13 mouse cellular contexts compared by ENCODE assay signal in genomic region chr8:111802256-111802655, GRCm38 (mm10). TPM values are rescaled to one million over a fixed set of nuclear protein-coding genes. Genes with fewer than 3 reads are reported as not detected.
DNase-seq lines count a peak whose midpoint lies in the region; ATAC-seq and TF ChIP-seq lines count a peak whose summit lies in the region.
"Had no signal": no experiment of that assay in that cellular context is flagged by ENCODE, and none has a peak within 500 bp of the region (broad histone marks: within the 10 kb centered on the region; RNA-seq: fewer than 3 reads in every experiment).

No protein-coding gene starts in this region.

- H3K4me1 ChIP-seq in kidney, adult 2 months (ENCODE audit: control insufficient read depth, insufficient read depth, low read length): peaks cover 7% of the 10 kb centered on the region; the same call in 1 of the 2 replicates
- 0 out of 2 replicates have a peak, but pooled peaks cover 11% of the 10 kb centered on the region for H3K4me1 ChIP-seq in neural tube, embryonic 13.5 days (replicated peaks)
- no peaks in the 10 kb centered on the region for H3K4me1 ChIP-seq in stomach, postnatal 0 days (replicated peaks; ENCODE audit: control insufficient read depth, insufficient read depth)

- intact Hi-C loops in gastrocnemius, adult 2 months (cut with DNase I): no loop called here

- no peak overlapping the region for H3K4me3 ChIP-seq in gastrocnemius, adult 2 months
- H3K4me3 ChIP-seq in kidney, adult 2 months (ENCODE audit: insufficient read depth, low read depth, low read length): no peak overlapping the region
- no peak overlapping the region for H3K4me3 ChIP-seq in neural tube, embryonic 13.5 days
- no peak overlapping the region for H3K4me3 ChIP-seq in stomach, postnatal 0 days (ENCODE audit: low read depth, low read length)
- H3K4me3 ChIP-seq: erythroblast, embryonic 14.5 days had no signal

- WGBS in kidney, adult 2 months: 64% methylated on average over 7 of the region's 7 CpGs
- WGBS in neural tube, embryonic 13.5 days: 77% methylated on average over 7 of the region's 7 CpGs
- 78% methylated on average over 7 of the region's 7 CpGs for WGBS in stomach, postnatal 0 days

- H3K4me2 ChIP-seq in neural tube, embryonic 13.5 days: no peak overlapping the region
- H3K4me2 ChIP-seq in stomach, postnatal 0 days (replicated peaks; ENCODE audit: low read depth): no peak overlapping the region

- no peak for DNase-seq in gastrocnemius, adult 2 months
- DNase-seq in gastrocnemius, postnatal 25 days: no peak
- no peak for DNase-seq in kidney, adult 2 months
- DNase-seq in kidney, adult 9 months: no peak
- DNase-seq in neural tube, embryonic 10.5 days (ENCODE audit: extremely low spot score, low spot score): no peak
- DNase-seq in stomach, postnatal 0 days (ENCODE audit: low spot score): no peak
- no peak for DNase-seq in gastrocnemius, postnatal 10 days
- DNase-seq: cerebellum, adult 9-11 months; thymus, adult 2 months had no signal

- peak overlapping the region; percentile 46 for H3K27ac ChIP-seq in gastrocnemius, adult 2 months
- H3K27ac ChIP-seq in kidney, adult 2 months (ENCODE audit: insufficient read depth, low read depth, low read length): peak overlapping the region; percentile 58; the same call in 1 of the 2 replicates
- H3K27ac ChIP-seq in neural tube, embryonic 13.5 days (replicated peaks): peak overlapping the region; percentile 43
- peak overlapping the region; percentile 53 for H3K27ac ChIP-seq in stomach, postnatal 0 days (replicated peaks)

- TF ChIP-seq EP300 in stomach, postnatal 0 days (optimal IDR thresholded peaks at IDR 0.05): no peak

- no peak for ATAC-seq in neural tube, embryonic 13.5 days (ENCODE audit: low read depth)
- no peak for ATAC-seq in stomach, postnatal 0 days (ENCODE audit: low FRiP score, low TSS enrichment)

- H3K27me3 ChIP-seq in kidney, adult 2 months (replicated peaks; ENCODE audit: control insufficient read depth, insufficient read depth, low read length): no peaks in the 10 kb centered on the region
- no peaks in the 10 kb centered on the region for H3K27me3 ChIP-seq in neural tube, embryonic 13.5 days
- no peaks in the 10 kb centered on the region for H3K27me3 ChIP-seq in stomach, postnatal 0 days (ENCODE audit: control insufficient read depth, insufficient read depth, low read length)
- H3K27me3 ChIP-seq: Patski had no signal

- no peak for TF ChIP-seq POLR2A in kidney, adult 2 months (IDR thresholded peaks at IDR 0.05; ENCODE audit: low read depth, low read length)

- TF ChIP-seq CTCF in gastrocnemius, adult 2 months (IDR thresholded peaks at IDR 0.05): no peak
- TF ChIP-seq CTCF in kidney, adult 2 months (conservative IDR thresholded peaks at IDR 0.05; ENCODE audit: insufficient read depth, insufficient read length, low read depth, low read length): no peak
- no peak for TF ChIP-seq CTCF in stomach, postnatal 0 days (IDR thresholded peaks at IDR 0.05; ENCODE audit: low read depth)

- H3K36me3 ChIP-seq in kidney, adult 2 months (ENCODE audit: control insufficient read depth, insufficient read depth, low read length): no peaks in the 10 kb centered on the region
- H3K36me3 ChIP-seq in neural tube, embryonic 13.5 days: no peaks in the 10 kb centered on the region
- no peaks in the 10 kb centered on the region for H3K36me3 ChIP-seq in stomach, postnatal 0 days (ENCODE audit: control insufficient read depth, insufficient read depth, low read length)

- H3K9ac ChIP-seq in neural tube, embryonic 13.5 days: no peak overlapping the region
- no peak overlapping the region for H3K9ac ChIP-seq in stomach, postnatal 0 days (ENCODE audit: low read length)

- H3K9me3 ChIP-seq in neural tube, embryonic 13.5 days: no peaks in the 10 kb centered on the region
- no peaks in the 10 kb centered on the region for H3K9me3 ChIP-seq in stomach, postnatal 0 days (ENCODE audit: control insufficient read depth, low read length)

RNA-seq across cellular contexts. Expression of gene Cfdp1, which starts 51.8 kb away (rescaled TPM):
- total RNA-seq in gastrocnemius, adult 2 months (2021): 10 to 100 TPM; 17.1 to 21.3 TPM
- 10 to 100 TPM; 18.1 to 21.4 TPM for total RNA-seq in gastrocnemius, postnatal 25 days (2021)
- polyA plus RNA-seq in kidney, adult 2 months (2012; rRNA removed): 7.2 and 12.5 TPM in 2 replicates
- 175 and 197 TPM in 2 replicates for polyA plus RNA-seq in neural tube, embryonic 13.5 days (2015; fragmentation: Nextera tagmentation; extraction: Ambion mirVana)
- polyA plus RNA-seq in stomach, postnatal 0 days (2015; fragmentation: Nextera tagmentation; extraction: Ambion mirVana): 98.6 and 101 TPM in 2 replicates
- total RNA-seq in gastrocnemius, postnatal 10 days (2021): 10 to 100 TPM; 33.3 to 43.3 TPM

RNA-seq across cellular contexts. Expression of gene Bcar1, which starts 58.6 kb away (rescaled TPM):
- 10 to 100 TPM; 10.8 to 12.6 TPM for total RNA-seq in gastrocnemius, adult 2 months (2021)
- total RNA-seq in gastrocnemius, postnatal 25 days (2021): 1 to 10 TPM; 8.7 to 9.7 TPM
- polyA plus RNA-seq in kidney, adult 2 months (2012; rRNA removed): 115 and 137 TPM in 2 replicates
- 51.0 and 51.6 TPM in 2 replicates for polyA plus RNA-seq in neural tube, embryonic 13.5 days (2015; fragmentation: Nextera tagmentation; extraction: Ambion mirVana)
- 22.6 and 27.4 TPM in 2 replicates for polyA plus RNA-seq in stomach, postnatal 0 days (2015; fragmentation: Nextera tagmentation; extraction: Ambion mirVana)
- total RNA-seq in gastrocnemius, postnatal 10 days (2021): 10 to 100 TPM; 22.3 to 27.1 TPM
- total RNA-seq: granulocyte monocyte progenitor cell, adult 5-6 weeks had no signal
